Mouse (Mus musculus): Measurements from ENCODE around the gene Pgrmc2. TPM values are rescaled to one million over a fixed set of nuclear protein-coding genes. Genes with fewer than 3 reads are reported as not detected.

Pgrmc2 gene
- polyA plus RNA-seq, 1 experiment from 2014 or later, result 38.8 TPM

DNA sequence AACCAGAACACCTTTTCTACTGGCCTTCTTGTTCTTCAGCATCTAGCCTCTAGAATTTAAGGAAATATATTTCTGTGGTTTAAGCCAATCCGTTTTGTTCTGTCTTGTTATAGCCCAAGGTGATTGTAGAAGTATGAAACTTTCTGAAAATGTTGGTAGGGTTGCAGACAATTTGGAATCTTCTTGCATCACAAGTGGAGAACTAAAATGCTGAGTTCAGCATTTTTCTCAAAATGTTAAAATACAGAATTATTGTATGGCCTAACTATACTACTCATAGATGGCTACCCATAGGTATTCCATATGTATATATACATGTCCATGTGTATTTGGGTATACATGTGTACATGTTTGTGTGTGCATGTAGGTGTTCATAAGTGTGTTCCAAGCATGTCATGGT, 52.1 kb downstream of the Pgrmc2 start:
- no peak for ATAC-seq (ENCODE audit: low FRiP score, low read depth)
- Histone ChIP-seq H3K4me2 (replicated peaks) (no peak overlapping the region), H3K9ac (replicated peaks) (no peak overlapping the region), H3K4me3 (no peak overlapping the region), H3K36me3 (no peaks in the 10 kb centered on the region), H3K27ac (replicated peaks) (no peak overlapping the region), H3K27me3 (no peaks in the 10 kb centered on the region), H3K9me3 (no peaks in the 10 kb centered on the region), H3K4me1 (no peaks in the 10 kb centered on the region)
- 86% methylated on average over 1 of the region's 1 CpGs for WGBS

DNA sequence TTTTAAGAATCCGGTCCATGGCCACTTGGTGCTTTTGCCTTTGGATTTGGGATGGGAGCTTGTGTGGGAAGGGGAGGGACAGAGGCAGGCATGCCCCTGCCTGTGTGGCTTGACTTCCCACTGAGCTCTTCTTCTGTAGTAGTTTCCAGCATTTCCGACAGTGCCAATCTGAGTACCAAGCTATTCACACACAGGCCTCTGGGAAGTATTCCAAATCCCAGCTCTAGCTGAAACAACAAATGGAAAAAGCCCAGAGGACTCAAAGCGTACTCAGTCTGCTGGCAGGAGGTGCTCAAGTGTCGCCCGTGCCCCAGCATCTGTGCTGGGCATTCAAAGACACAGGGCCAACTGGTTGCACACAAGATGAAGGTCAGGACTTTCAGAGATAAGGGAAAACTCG, 60.9 kb downstream of the Pgrmc2 start:
- Histone ChIP-seq H3K36me3 (no peaks in the 10 kb centered on the region), H3K4me1 (no peaks in the 10 kb centered on the region), H3K9me3 (no peaks in the 10 kb centered on the region), H3K9ac (replicated peaks) (no peak overlapping the region), H3K4me3 (no peak overlapping the region), H3K27ac (replicated peaks) (no peak overlapping the region), H3K27me3 (no peaks in the 10 kb centered on the region; the same call in 1 of the 2 replicates), H3K4me2 (replicated peaks) (no peak overlapping the region)
- 65% methylated on average over 6 of the region's 6 CpGs for WGBS
- no peak for ATAC-seq (ENCODE audit: low FRiP score, low read depth)

DNA sequence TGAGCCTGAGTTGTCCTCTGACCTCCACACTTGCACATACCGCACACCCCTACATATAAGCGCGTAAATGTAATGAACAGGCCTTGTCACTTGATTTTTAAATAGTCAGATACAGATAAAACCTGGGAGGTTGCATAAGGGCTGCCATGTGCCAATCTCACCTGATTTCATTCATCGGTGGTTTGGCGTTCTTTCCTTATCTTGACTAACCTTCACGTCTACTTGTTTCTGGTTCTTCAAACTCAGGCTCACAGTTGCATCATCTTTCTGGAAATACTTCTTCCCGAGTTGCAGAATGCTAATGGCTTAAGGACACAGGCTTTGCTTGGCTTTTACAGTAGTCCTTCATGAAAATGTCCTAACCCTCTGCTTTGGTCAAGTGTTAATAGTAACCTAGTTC, 62.2 kb downstream of the Pgrmc2 start:
- no peak overlapping the region for H3K4me3 ChIP-seq
- H3K4me2 ChIP-seq (replicated peaks), result no peak overlapping the region
- no peaks in the 10 kb centered on the region; the same call in 1 of the 2 replicates for H3K27me3 ChIP-seq
- 93% methylated on average over 7 of the region's 7 CpGs for WGBS
- no peak overlapping the region for H3K9ac ChIP-seq (replicated peaks)
- no peak overlapping the region for H3K27ac ChIP-seq (replicated peaks)
- ATAC-seq (ENCODE audit: low FRiP score, low read depth), result no peak
- no peaks in the 10 kb centered on the region for H3K4me1 ChIP-seq
- H3K9me3 ChIP-seq, result no peaks in the 10 kb centered on the region
- H3K36me3 ChIP-seq, result no peaks in the 10 kb centered on the region

DNA sequence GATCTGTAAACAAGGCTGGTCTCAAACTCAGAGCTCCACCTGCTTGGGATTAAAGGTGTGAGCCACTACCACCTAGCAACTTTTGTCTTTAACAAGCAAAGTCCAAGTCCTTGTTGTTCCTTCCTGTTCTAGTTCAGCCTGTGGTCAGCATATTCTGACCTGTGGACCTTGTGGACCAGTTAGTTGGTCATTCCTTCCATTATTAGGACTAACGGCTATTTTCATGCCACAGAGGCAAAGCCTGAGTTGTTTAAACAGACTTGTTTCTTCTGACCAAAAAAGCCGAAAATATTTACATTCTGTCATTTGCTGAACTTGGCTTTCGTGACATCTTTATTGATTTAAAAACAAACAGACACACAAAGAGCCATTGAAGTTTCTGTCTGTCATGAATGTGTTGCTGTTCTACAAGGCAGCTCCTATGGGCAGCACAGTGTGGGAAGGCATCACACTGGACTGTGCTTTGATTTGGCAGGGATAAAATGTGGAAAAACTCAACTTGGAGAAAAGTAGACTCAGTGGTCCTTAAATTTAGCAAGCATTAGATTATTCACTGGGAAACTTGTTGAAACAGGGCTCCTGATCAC, 64.7 kb downstream of the Pgrmc2 start:
- no peaks in the 10 kb centered on the region for H3K36me3 ChIP-seq
- no peaks in the 10 kb centered on the region for H3K4me1 ChIP-seq
- no peaks in the 10 kb centered on the region; the same call in 1 of the 2 replicates for H3K27me3 ChIP-seq
- WGBS, result 77% methylated on average over 3 of the region's 3 CpGs
- no peak for ATAC-seq (ENCODE audit: low FRiP score, low read depth)
- H3K4me2 ChIP-seq (replicated peaks), result no peak overlapping the region
- no peak overlapping the region for H3K4me3 ChIP-seq
- H3K9ac ChIP-seq (replicated peaks), result no peak overlapping the region
- no peaks in the 10 kb centered on the region for H3K9me3 ChIP-seq
- H3K27ac ChIP-seq (replicated peaks), result no peak overlapping the region

Other genes starting within 250 kb of the Pgrmc2 start
- gene Mfsd8, start 236.2 kb downstream of the Pgrmc2 start, polyA plus RNA-seq (2016; fragmentation: Nextera tagmentation; extraction: Ambion mirVana), result 9.7 and 10.8 TPM in 2 replicates
- gene Abhd18, start 236.1 kb downstream of the Pgrmc2 start, polyA plus RNA-seq (2016; fragmentation: Nextera tagmentation; extraction: Ambion mirVana), result 13.8 TPM in 2 replicates
- gene 1700034I23Rik, start 180.5 kb downstream of the Pgrmc2 start, polyA plus RNA-seq (2016; fragmentation: Nextera tagmentation; extraction: Ambion mirVana), result 0.25 and 0.41 TPM in 2 replicates
- 2.2 and 4.3 TPM in 2 replicates for gene Larp1b, start 133.2 kb downstream of the Pgrmc2 start, polyA plus RNA-seq (2016; fragmentation: Nextera tagmentation; extraction: Ambion mirVana)